Mouse (Mus musculus) megakaryocyte, embryonic 14.5 days (primary cell): ENCODE measurements around the gene Atg2a.

Experiments used
- FLI1 ChIP-seq: IDR thresholded peaks from 2 replicates; pipeline ENCODE4 v1.6.1; 2012; ENCODE audit warnings: low read length, inconsistent platforms, mixed read lengths
- GATA1 ChIP-seq: IDR thresholded peaks from 3 replicates; pipeline ENCODE4 v1.6.1; 2012; ENCODE audit warnings: mixed read lengths, low read length, inconsistent platforms, borderline replicate concordance

DNA sequence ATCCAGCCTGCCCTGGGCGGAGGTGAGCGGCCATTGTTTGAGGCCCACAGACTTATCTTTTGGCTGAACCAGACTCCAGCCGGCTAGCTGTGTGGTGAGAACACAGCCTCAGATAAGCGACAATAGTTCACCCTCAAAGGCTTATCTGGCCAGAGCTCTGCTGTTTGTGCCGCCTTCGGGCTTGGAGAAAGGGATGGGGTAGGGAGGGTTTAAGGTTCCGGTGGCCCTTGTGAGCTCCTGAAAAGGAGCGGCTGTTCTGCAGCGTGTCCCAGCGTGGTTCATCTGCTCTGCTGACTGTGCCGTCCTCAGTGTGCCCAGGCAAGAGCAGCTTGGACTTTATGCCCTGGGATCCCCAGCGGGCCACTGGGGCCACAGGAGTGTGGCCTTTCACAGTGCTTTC lies 43.0 kb downstream of the Atg2a start:
- peak; percentile 77; the same call in 1 of the 3 replicates for TF ChIP-seq GATA1
- TF ChIP-seq FLI1: no peak
